Mouse (Mus musculus): ENCODE data around the gene BC005624.
A peak's percentile ranks its signal among the peaks of the same experiment; 100 is the strongest.
"Not testable (repeated sequence)": the region's sequence is repeated elsewhere in the genome, so short reads cannot be mapped to it uniquely, and the experiment has no call there.

BC005624 gene

DNA sequence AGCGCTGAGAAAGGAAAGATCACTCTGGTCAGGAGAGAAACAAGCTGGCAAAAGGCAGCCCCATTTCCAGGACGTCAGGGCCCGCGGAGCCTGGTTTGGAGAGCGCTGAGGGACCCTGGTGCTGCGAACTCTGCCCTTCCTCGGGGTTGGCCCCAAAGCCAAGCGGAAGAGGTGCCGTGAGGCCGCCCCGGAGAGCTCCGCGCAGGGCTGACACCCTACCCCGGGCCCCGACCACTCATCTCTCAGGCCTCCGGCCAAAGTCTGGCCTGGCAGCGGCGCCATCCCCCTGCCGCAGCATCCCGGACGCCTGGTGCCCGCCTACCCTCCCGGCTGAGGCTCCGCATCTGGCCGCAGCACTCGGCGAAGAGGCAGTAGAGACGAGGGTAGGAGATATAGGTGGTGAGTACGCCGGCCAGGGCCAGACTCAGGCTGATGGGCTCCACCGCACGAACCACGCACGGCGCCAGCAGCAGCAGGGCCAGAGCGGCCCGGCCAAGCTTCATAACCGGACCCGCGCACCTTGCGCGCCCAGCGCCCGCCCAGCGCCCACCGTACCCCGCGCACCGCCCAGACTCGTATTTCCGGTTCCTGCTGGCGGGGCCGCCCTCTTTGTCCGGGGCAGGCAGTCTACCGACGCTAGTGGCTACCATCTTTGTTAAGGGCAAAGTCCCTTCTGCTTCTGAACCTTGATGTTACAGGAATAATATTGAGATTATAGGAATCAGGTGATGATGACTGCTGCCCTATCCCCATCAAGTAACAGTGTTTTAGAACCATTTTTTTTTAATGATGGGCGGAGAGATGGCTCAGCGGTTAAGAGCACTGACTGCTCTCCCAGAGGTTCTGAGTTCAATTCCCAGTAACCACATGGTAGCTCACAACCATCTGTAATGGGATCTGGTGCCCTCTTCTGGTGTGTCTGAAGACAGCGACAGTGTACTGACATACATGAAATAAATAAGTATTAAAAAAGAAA is 14.4 kb downstream of the BC005624 start, which contains the start of gene Tor1a:
TSS of gene Tor1a (minus strand) at position 582 of the 976 bp plus-strand sequence.
- DNase-seq (ENCODE audit: low read depth, low spot score): peak; percentile 94

DNA sequence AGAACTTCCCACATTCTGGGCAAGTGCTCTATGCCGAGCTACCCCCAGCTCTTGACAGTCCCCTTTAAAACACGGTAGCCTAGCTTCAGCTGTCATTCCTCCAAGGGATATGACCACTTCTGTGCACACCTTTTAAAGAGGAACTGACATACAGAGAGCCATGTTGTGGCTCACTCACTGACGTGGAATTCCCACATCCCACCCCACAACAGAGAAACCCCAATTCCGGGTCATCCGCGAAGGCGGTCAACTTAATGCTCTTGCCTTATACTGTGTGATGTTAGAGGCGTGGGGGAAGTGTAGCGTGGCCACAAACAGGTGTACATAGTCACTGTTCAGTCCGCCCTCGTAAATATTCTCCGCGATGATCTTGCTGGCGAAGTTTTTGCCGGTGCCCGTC is 15.2 kb downstream of the BC005624 start:
- no peak for DNase-seq (ENCODE audit: low read depth, low spot score)

DNA sequence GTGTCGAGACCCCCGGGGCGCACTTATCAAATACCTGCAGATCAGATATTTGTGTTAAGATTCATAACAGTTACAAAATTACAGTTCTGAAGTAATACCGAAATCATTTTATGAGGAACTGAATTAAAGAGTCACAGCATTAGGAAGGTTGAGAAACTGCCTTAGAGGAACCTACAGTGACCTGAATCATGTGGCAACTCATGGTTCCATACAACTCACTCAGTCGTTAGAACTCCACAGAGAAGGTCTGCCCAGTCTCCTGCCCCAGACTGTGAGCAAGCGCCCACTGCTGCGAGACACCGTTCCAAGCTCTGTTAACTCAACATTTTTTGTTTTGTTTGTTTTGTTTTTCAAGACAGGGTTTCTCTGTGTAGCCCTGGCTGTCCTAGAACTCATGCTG is 16.4 kb downstream of the BC005624 start:
- DNase-seq (ENCODE audit: low read depth, low spot score): no peak

DNA sequence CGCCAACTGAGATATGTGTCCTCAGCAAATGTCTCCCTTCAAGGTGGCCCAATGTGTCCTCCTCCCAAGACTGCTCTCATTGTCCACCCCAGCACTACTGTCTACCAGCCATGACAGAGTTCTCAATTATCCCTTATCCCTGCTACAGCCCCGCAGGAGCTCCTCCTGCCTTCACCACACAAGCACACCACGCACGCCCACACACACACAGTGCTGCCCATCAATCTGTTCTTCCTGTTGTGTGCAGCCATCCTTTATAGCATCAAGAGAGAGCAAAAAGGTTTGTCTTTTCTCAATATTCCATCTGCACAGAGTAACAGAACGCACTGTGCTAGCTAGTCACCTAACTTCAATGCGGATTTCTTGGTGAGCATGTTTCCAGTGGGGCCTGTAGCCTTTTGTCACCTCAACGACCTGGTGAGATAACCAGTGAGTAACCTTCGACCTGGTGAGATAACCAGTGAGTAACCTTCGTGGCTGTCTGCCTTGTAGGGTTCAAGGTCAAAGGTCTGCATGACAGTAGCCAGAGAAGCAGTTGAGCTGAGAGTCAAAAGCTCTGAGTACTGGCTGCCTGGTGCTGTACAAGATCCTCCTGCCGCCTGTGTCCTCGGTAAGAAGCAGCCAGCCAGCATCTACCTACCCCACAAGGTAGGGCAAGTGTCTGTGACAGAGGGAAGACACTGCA is 19.3 kb downstream of the BC005624 start:
- DNase-seq (ENCODE audit: low read depth, low spot score): no peak

DNA sequence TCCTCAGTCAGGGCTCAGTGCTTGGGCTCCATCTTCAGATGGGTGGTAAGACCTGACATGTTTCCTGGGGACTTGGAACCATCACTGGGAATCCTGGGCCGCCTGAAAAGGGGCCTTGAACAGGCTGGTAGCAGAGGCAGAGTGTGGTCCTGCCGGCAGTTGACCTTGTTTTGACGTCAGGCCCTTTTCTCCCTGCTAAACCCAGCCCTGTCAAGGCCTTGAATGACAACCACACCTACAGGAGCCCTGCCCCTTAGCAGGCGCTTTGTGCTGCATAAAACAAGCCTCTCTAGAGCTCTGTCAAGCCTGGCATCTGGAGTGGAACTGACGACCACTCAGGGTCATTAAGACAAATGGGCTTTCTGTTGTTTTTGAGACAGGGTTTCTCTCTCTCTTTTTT is 22.1 kb downstream of the BC005624 start:
- peak; percentile 60 for DNase-seq (ENCODE audit: low read depth, low spot score)

DNA sequence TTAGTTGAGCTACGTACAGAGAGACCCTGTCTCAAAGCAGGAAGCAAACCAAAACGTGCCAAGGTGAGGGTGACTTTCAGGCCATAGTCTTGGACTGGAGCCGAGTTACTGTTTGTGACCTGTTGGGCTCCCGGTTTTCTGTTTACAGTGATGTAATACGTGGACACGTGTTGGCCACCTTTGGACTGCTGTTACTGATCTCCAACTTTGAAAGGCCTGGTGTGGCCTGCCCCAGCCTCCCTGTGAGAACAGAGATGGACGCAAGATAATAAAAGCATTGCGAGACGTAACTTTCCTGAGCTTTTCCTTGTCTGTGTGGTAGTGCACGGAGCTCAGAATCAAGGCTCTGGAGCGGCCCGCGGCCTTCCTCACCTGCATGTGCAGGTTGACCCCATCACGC is 23.3 kb downstream of the BC005624 start:
- DNase-seq (ENCODE audit: low read depth, low spot score): no peak

DNA sequence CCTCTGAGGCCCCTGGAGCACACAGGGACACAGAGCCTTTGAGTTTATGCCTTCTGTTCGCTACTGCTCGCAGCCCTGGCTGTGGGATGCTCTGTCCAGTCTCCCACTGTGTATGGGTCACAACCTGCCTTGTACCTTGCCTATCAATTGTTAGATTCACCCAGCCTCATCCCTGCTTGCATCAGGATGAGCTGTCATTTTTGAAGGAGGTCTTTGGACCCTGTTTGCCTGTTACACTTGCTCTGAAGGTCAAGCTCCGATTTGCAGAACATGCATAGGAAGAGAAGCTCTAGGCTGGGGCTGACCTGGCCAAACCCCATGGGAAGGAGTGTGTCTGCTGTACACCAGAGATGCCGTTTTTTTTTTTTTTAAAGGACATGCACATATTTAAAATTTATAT is 24.5 kb downstream of the BC005624 start:
- no peak for DNase-seq (ENCODE audit: low read depth, low spot score)

DNA sequence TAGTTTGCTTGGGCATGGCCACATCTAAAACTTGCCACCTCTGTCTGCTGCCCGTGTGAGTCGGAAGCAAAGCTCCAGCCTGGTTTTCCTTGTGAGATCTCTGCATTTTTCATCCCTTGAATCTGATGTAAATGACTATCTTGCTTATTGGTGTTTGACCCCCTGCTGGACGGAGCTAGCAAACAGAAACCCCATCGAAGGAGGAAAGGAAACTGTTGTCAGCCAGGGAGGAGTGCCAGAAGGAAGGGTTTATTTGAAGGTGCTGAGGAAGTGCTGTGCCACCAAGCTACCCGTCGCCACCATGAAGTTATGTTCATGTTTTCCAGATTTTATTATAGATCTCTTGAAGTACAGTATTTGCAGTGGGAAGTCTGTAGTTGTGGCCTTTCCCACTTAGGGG is 27.2 kb downstream of the BC005624 start:
- DNase-seq (ENCODE audit: low read depth, low spot score): no peak

DNA sequence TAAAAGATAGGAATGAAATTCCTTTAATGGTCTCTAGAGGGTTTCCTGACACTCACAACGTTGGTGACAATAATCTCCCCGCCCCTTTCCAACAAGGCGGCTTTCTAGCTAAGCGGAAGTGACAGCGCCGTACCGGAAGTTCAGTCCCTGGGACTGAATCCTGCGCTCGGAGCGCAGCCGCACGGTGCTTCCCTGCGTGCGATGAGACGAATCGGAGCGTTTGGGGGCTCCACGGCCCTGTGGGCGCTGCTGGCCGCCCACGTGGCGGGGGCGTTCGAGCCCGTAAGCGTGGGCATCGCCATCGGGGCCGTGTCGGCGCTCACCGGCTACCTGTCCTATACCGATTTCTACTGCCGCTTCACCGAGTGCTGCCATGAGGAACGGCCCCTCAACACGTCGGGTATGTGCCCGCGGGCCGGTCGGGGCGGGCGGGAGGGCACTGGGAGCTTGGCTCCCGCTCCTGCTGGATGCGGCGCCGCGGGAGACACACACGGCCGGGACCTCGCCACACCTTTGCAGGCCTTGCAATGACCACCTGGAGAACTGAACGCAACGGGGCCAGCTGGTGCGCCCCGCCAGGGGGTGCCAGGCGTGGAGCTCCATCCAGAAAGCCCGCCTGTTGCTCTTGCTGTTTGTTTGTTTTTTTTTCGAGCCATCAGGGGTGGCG is 29.0 kb downstream of the BC005624 start, which contains the start of gene Tor1b:
TSS of gene Tor1b (plus strand) at position 136 of the 667 bp plus-strand sequence.
- peak; percentile 97 for DNase-seq (ENCODE audit: low read depth, low spot score)

DNA sequence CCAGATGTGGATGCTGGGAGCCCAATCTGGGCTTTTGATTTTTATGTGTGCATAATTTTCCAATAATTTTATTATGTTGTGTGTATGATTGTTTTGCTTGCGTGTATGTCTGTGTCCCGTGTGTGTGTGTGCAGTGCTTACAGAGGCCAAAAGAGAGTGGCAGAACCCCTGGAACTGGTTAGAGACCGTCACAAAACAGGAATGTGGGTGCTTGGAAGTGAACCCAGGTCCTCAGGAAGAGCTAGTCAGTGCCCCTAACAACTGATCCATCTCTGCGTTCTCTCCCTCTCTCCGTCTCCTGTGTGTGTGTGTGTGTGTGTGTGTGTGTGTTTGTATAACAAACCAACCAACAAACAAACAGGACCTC is 29.6 kb downstream of the BC005624 start:
- DNase-seq (ENCODE audit: low read depth, low spot score): no peak

DNA sequence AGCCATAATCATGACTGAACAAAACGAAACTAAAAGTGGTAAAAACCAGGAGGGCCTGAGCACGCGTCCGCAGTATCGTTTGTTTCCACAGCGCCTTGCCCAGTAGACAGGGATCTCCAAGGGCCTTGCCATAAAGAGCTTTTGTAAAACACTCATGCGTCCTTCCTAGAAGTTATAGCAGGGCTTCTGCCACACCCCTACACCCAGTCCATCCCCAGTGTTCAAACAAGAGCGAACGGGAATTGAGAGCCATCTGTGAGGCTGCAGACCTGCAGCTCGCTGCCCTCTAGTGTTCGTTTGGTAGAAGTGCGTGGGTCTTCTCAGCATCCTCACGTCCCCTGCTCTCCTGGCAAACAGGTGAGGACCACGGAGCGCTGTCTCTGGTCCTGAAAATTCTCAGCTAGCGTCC is 39.4 kb downstream of the BC005624 start:
- DNase-seq (ENCODE audit: low read depth, low spot score): peak; percentile 97

DNA sequence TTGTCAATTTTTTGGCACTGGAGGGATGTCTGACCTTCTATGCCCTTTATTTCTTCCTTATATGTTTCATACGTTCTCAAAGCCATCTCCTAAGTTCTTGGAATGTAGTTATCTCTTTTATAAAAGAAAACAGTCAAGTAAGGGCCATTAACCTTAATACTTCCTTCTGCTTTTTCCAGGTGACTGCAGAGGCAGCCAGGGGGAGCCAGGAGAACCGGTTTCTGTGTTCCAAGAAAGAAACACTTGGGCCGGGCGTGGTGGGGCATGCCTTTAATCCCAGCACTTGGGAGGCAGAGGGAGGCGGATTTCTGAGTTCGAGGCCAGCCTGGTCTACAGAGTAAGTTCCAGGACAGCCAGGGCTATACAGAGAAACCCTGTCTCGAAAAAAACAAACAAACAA is 39.9 kb downstream of the BC005624 start:
- not testable (repeated sequence) for DNase-seq (ENCODE audit: low read depth, low spot score)

DNA sequence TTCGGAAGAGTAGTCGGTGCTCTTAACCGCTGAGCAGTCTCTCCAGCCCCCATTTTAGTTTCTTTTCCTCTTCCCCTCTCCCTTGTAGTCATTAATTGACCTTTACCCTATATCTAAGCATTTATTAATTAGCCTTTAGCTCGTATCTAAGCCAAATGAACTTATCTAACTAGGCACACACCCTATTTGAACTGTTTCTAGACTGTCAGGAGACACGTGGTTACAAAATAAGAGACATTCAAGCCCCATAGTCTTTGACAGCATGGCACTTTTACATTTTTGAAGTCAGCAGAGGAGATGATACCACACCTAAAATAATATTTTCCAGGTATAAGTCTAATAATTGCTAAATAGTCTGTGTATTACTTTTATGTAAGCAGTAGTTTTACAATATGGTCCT is 40.4 kb downstream of the BC005624 start:
- no peak for DNase-seq (ENCODE audit: low read depth, low spot score)

DNA sequence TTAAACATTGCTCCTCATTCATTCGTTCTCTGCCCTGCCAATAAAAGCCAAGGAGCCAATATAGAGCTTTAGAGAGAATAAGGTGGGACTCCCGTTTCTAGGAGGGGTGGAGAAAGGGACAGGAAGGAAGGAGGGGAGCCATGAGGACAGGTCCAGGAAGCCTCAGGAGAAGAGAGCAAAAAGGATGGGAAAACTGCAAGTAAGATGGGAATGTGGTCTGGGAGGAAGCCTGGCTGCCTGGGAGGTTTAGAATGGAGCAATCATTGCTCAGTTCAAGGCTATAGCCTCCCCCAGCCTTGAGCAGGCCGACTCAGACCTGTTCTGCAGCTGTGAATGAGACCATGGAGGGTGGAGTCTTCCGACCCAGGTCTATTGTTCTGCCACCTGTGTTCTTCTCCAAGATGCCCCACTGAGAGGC is 43.4 kb downstream of the BC005624 start:
- DNase-seq (ENCODE audit: low read depth, low spot score): peak; percentile 90

DNA sequence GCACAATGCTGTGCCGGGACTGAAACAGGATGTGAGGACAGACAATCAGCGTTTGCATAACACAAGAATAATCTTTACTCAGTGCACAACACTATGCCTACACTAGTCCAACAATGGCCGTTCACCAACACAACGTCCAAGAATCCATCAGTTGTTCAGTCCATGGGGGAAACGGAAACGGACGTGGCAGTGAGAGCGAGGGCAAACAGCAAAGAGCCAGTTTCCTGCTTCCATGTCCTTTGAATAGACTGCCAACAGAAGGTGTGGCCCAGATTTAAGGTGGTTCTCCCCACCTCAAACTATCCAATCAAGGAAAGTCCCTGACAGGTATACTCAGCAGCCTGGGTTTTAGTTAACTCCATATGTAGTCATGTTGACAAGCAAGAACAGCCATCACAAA is 44.3 kb downstream of the BC005624 start:
- DNase-seq (ENCODE audit: low read depth, low spot score): no peak

DNA sequence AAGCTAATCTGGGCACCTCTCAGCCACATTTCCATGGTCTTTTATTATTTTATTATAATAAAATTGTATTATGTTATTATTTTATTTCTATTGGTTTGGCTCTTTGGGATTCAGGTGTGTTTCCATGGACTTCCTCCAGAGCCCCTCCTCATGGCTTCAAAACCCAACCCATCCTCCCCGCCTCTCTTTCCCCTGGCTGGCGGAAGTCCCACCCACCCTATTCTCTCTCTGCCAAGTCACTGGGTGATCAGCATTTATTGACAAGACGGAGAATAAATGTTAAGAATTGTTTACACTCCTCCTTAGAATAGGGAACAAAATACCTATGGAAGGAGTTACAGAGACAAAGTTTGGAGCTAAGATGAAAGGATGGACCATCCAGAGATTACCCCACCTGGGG is 45.2 kb downstream of the BC005624 start:
- no peak for DNase-seq (ENCODE audit: low read depth, low spot score)

DNA sequence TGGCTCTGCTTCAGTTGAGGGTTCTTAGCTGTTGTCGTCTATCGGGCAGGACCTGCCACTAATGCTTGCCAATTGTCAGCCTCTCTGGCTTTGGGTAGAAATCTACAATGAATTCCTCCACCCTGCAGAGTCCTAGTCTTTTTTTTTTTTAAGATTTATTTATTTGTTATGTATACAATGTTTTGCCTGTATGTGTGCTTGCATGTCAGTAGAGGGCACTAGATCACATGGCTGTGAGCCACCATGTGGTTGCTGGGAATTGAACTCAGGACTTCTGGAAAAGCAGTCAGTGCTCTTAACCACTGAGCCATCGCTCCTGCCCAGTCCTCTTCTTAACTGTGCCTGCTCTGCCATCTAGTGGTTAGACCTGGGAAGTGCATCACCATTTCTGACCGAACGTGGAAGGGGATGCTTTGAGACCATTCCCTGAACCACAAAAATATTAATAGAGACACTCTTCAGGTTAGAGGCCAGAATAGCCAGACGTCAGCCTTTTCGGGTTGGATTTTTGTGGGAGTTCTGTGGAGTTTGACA is 48.0 kb downstream of the BC005624 start:
- peak; percentile 89 for DNase-seq (ENCODE audit: low read depth, low spot score)

DNA sequence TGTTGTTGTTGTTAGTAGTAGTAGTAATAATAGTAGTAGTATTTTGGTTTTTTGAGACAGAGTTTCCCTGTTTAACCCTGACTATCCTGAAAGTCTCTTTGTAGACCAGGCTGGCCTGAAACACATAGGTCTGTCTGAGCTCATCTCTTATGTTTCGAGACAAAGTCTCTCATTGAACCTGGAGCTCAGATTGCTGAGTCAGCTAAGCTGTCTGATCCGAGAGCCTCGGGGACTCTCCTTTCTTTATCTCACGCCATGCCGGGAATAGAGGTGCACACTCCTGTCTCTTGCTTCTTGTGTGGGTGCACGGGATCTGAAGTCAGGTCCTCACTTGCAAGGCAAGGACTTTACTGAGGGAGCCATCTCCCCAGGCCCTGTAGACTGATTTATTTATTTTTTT is 49.0 kb downstream of the BC005624 start:
- no peak for DNase-seq (ENCODE audit: low read depth, low spot score)

DNA sequence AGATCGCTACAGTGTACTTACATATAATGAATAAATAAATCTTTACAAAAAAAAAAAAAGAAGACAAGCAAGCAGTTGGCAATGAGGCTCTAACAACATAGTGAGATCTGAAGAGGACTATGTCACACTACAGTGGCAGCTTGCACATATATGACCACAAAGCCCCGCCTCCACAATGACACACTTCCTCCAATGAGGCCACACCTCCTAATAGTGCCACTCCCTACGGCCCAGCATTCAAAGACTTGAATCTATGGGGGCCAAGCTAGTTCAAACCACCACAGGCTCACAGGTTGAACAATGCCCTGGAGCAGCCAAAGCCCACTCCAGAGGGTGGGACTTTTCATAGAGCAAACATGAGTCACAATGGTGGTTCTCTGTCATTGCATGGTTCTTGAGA is 50.1 kb downstream of the BC005624 start:
- peak; percentile 80 for DNase-seq (ENCODE audit: low read depth, low spot score)

DNA sequence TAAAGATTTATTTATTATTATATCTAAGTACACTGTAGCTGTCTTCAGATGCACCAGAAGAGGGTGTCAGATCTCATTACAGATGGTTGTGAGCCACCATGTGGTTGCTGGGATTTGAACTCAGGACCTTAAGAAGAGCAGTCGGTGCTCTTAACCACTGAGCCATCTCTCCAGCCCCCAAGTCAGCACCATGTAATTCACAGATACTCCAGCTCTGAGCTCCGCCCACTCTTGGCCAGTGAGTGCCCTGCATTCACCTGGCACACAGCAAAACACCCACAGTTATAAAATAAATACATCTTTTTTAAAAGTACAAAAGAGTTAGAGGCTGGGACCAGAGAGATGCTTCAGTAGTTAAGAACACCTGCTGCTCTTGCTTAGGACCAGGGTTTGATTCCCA is 51.2 kb downstream of the BC005624 start:
- DNase-seq (ENCODE audit: low read depth, low spot score): not testable (repeated sequence)

DNA sequence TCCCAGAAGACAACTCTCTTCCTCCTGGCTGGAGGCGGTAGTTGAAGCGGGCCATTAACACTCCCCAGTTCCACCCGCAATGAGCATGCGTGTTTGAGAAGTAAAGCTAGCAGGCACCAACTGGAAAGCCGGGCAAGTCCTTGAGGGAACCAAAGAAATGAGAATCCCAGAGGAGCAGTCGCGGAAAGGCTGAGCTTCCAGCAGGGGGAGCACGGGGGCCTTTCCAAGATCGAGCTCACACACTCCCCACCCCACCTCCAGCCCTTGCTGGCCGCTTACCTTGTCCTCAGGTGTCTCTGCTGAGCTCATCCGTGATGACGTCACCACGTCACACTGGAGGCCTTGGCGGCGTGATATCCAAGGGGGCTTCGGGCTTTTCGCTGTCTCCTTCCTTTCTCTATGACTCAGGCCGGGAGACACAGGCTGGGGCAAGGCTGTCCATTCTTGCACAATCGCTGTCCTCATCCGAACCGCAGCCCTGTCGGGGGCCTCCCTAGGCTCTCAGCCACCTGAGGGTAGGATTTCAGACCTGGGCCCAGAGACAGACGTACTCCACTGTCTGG is 52.4 kb downstream of the BC005624 start, which contains the start of gene Ptges:
TSS of gene Ptges (minus strand) at position 381 of the 563 bp plus-strand sequence.
- DNase-seq (ENCODE audit: low read depth, low spot score): peak; percentile 92
